Mouse (Mus musculus) right cerebral cortex, postnatal 25 days (tissue): ENCODE results near the gene Spag9.

ENCODE experiments used
- DNase-seq: peaks from one replicate; pipeline ENCODE4 v3.0.0; 2022

Spag9 gene

GRCm38 (mm10) chr11:94159066-94159880, 163.4 kb downstream of the Spag9 start:
- DNase-seq = no peak

- DNase-seq = no peak
Observed at GRCm38 (mm10) chr11:94159911-94160415, 164.1 kb downstream of the Spag9 start.

GRCm38 (mm10) chr11:94160443-94161266, 164.8 kb downstream of the Spag9 start:
- DNase-seq = peak; percentile 93

- DNase-seq = no peak
Observed at GRCm38 (mm10) chr11:94161267-94161646, 165.4 kb downstream of the Spag9 start.

GRCm38 (mm10) chr11:94161867-94162581, 166.1 kb downstream of the Spag9 start:
- DNase-seq = no peak

- no peak for DNase-seq
Observed at GRCm38 (mm10) chr11:94163005-94163767, 167.3 kb downstream of the Spag9 start.

- no peak for DNase-seq
Observed at GRCm38 (mm10) chr11:94165745-94166144, 169.9 kb downstream of the Spag9 start.

- no peak for DNase-seq
Observed at GRCm38 (mm10) chr11:94168238-94168637, 172.3 kb downstream of the Spag9 start.

- DNase-seq = no peak
Observed at GRCm38 (mm10) chr11:94169596-94169995, 173.7 kb downstream of the Spag9 start.

GRCm38 (mm10) chr11:94171691-94172090, 175.8 kb downstream of the Spag9 start:
- DNase-seq = no peak

- no peak for DNase-seq
Observed at GRCm38 (mm10) chr11:94172186-94172585, 176.3 kb downstream of the Spag9 start.

- no peak for DNase-seq
Observed at GRCm38 (mm10) chr11:94173726-94174146, 177.8 kb downstream of the Spag9 start.

- no peak for DNase-seq
Observed at GRCm38 (mm10) chr11:94175288-94175687, 179.4 kb downstream of the Spag9 start.
